Mouse (Mus musculus): Measurements from ENCODE around the gene Pole. TPM values are rescaled to one million over a fixed set of nuclear protein-coding genes. Genes with fewer than 3 reads are reported as not detected.

The Pole gene
- polyA plus RNA-seq, 1 experiment, result 37.2 TPM

- Histone ChIP-seq H3K27me3 (ENCODE audit: control insufficient read depth, insufficient read depth, low read length) (no peaks in the 10 kb centered on the region), H3K4me3 (ENCODE audit: control insufficient read depth, low read depth, low read length) (peak within 1 kb of the TSS; percentile 62), H3K4me1 (ENCODE audit: control insufficient read depth, insufficient read depth, low read length) (peaks cover 6% of the 10 kb centered on the region; the same call in 1 of the 2 replicates), H3K27ac (ENCODE audit: control insufficient read depth, insufficient read depth, low read depth, low read length) (no peak within 1 kb of the TSS), H3K36me3 (ENCODE audit: control insufficient read depth, insufficient read depth, low read length) (no peaks in the 10 kb centered on the region)
- peak; percentile 46; the same call in 1 of the 2 replicates for TF ChIP-seq POLR2A (IDR thresholded peaks at IDR 0.05; ENCODE audit: control insufficient read depth, low read depth, low read length)
- no peak for TF ChIP-seq CTCF (IDR thresholded peaks at IDR 0.05; ENCODE audit: control insufficient read depth, insufficient read depth, insufficient replicate concordance, low read depth, low read length)
Measured at GRCm38 (mm10) chr5:110342648-110343284, 56.7 kb downstream of the Pole start, which contains the start of gene P2rx2. P2rx2 (minus strand) TSS chr5:110343212.

GRCm38 (mm10) chr5:110344524-110344923 lies 58.4 kb downstream of the Pole start, which contains the start of gene Lrcol1:
Lrcol1 (plus strand) TSS chr5:110344730.
- H3K4me3 ChIP-seq (ENCODE audit: control insufficient read depth, low read depth, low read length), result no peak within 1 kb of the TSS; the same call in 1 of the 2 replicates
- no peaks in the 10 kb centered on the region for H3K36me3 ChIP-seq (ENCODE audit: control insufficient read depth, insufficient read depth, low read length)
- H3K27ac ChIP-seq (ENCODE audit: control insufficient read depth, insufficient read depth, low read depth, low read length), result no peak within 1 kb of the TSS
- H3K27me3 ChIP-seq (ENCODE audit: control insufficient read depth, insufficient read depth, low read length), result no peaks in the 10 kb centered on the region
- TF ChIP-seq CTCF (IDR thresholded peaks at IDR 0.05; ENCODE audit: control insufficient read depth, insufficient read depth, insufficient replicate concordance, low read depth, low read length) (no peak), POLR2A (IDR thresholded peaks at IDR 0.05; ENCODE audit: control insufficient read depth, low read depth, low read length) (no peak)
- H3K4me1 ChIP-seq (ENCODE audit: control insufficient read depth, insufficient read depth, low read length), result peaks cover 6% of the 10 kb centered on the region; the same call in 1 of the 2 replicates

DNA sequence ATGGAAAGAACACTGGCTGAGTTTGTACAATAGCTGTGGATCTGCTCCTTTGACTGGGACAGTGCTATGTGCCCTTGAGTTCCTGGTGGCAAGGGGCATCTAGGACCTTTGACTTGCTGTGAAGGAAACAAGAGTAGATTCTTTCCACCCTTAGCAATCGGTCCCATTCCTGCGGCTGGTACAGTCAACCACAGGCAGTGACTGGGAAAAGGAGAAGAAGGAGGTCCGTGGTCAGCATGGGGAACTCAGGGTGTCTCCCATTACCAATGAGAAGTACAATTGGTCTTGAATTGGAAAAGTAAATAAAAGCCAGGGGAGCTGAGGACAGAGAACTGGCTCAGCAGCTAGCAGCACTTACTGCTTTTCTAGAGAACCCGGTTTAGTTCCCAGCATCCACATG lies 59.4 kb downstream of the Pole start:
- H3K27ac ChIP-seq (ENCODE audit: control insufficient read depth, insufficient read depth, low read depth, low read length), result no peak overlapping the region
- H3K27me3 ChIP-seq (ENCODE audit: control insufficient read depth, insufficient read depth, low read length), result no peaks in the 10 kb centered on the region
- H3K4me1 ChIP-seq (ENCODE audit: control insufficient read depth, insufficient read depth, low read length), result peaks cover 6% of the 10 kb centered on the region; the same call in 1 of the 2 replicates
- TF ChIP-seq POLR2A (IDR thresholded peaks at IDR 0.05; ENCODE audit: control insufficient read depth, low read depth, low read length), result no peak
- no peak for TF ChIP-seq CTCF (IDR thresholded peaks at IDR 0.05; ENCODE audit: control insufficient read depth, insufficient read depth, insufficient replicate concordance, low read depth, low read length)
- no peaks in the 10 kb centered on the region for H3K36me3 ChIP-seq (ENCODE audit: control insufficient read depth, insufficient read depth, low read length)
- no peak overlapping the region for H3K4me3 ChIP-seq (ENCODE audit: control insufficient read depth, low read depth, low read length)

DNA sequence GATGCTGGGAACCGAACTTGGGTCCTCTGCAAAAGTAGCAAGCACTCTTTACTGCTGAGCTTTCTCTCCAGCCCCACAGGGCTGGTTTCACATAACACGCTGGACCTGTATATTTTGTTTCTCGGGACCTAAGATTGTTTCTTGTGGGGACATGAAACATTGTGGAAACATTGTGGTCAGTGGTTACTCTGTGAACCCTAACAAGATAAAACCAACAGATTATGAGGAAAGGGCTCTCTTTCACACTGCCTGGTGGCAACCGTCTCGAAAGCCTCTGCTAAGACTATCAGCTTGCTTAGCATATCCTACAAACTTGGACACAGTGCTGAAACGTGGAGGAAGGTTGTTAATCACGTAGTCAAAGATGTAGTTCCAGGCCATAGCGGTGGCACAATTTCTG lies 60.9 kb downstream of the Pole start:
- peaks cover 6% of the 10 kb centered on the region; the same call in 1 of the 2 replicates for H3K4me1 ChIP-seq (ENCODE audit: control insufficient read depth, insufficient read depth, low read length)
- no peaks in the 10 kb centered on the region for H3K36me3 ChIP-seq (ENCODE audit: control insufficient read depth, insufficient read depth, low read length)
- no peak overlapping the region; the same call in 1 of the 2 replicates for H3K27ac ChIP-seq (ENCODE audit: control insufficient read depth, insufficient read depth, low read depth, low read length)
- no peak overlapping the region for H3K4me3 ChIP-seq (ENCODE audit: control insufficient read depth, low read depth, low read length)
- no peaks in the 10 kb centered on the region for H3K27me3 ChIP-seq (ENCODE audit: control insufficient read depth, insufficient read depth, low read length)
- no peak for TF ChIP-seq POLR2A (IDR thresholded peaks at IDR 0.05; ENCODE audit: control insufficient read depth, low read depth, low read length)
- TF ChIP-seq CTCF (IDR thresholded peaks at IDR 0.05; ENCODE audit: control insufficient read depth, insufficient read depth, insufficient replicate concordance, low read depth, low read length), result no peak

DNA sequence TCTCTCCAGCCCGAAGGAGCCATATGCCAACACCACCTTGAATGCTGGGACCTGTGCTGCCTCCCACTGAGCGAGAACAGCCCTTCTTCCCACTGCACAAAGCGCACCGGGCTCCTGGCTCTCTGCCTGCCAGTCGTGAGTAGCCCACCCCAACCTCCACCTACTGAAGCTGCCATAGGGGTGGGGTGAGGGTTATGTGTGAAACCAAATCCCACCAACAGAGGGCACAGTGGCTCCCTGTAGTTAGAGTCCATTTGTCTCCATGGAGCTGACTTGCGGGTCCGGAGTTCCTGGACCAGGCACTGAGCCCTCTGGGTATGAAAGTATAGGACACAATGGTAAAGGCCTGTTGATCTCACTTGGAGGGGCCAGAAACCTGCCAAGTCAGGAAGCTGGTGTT lies 68.6 kb downstream of the Pole start:
- Histone ChIP-seq H3K27me3 (ENCODE audit: control insufficient read depth, insufficient read depth, low read length) (no peaks in the 10 kb centered on the region), H3K4me3 (ENCODE audit: control insufficient read depth, low read depth, low read length) (no peak overlapping the region), H3K27ac (ENCODE audit: control insufficient read depth, insufficient read depth, low read depth, low read length) (no peak overlapping the region), H3K36me3 (ENCODE audit: control insufficient read depth, insufficient read depth, low read length) (no peaks in the 10 kb centered on the region), H3K4me1 (ENCODE audit: control insufficient read depth, insufficient read depth, low read length) (peaks cover 3% of the 10 kb centered on the region)
- TF ChIP-seq POLR2A (IDR thresholded peaks at IDR 0.05; ENCODE audit: control insufficient read depth, low read depth, low read length), result no peak
- peak; percentile 37; the same call in 1 of the 2 replicates for TF ChIP-seq CTCF (IDR thresholded peaks at IDR 0.05; ENCODE audit: control insufficient read depth, insufficient read depth, insufficient replicate concordance, low read depth, low read length)

GRCm38 (mm10) chr5:110357531-110358179 lies 71.5 kb downstream of the Pole start:
- Histone ChIP-seq H3K27ac (ENCODE audit: control insufficient read depth, insufficient read depth, low read depth, low read length) (no peak overlapping the region), H3K36me3 (ENCODE audit: control insufficient read depth, insufficient read depth, low read length) (no peaks in the 10 kb centered on the region), H3K4me3 (ENCODE audit: control insufficient read depth, low read depth, low read length) (no peak overlapping the region), H3K4me1 (ENCODE audit: control insufficient read depth, insufficient read depth, low read length) (peaks cover 3% of the 10 kb centered on the region), H3K27me3 (ENCODE audit: control insufficient read depth, insufficient read depth, low read length) (no peaks in the 10 kb centered on the region)
- TF ChIP-seq POLR2A (IDR thresholded peaks at IDR 0.05; ENCODE audit: control insufficient read depth, low read depth, low read length), result no peak
- peak; percentile 67; the same call in 1 of the 2 replicates for TF ChIP-seq CTCF (IDR thresholded peaks at IDR 0.05; ENCODE audit: control insufficient read depth, insufficient read depth, insufficient replicate concordance, low read depth, low read length)

DNA sequence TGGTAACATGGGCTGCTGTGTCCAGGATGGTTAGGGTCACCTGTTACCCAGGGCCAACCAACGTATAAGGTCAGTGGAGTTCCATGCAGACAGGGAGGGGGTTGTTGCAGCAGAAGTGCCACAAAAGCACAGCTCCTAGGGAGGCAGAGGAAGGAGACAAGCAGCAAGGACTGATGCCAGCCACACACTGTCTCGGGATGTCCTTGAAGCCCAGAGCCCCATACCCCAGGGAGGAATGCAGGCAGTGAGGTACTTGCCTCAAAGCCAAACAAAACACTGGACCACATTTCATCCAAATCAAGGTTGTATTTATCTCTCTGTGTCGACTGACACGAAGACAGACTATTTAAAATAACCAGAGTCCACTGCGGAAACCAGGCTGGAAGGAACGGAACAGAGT lies 75.4 kb downstream of the Pole start:
- Histone ChIP-seq H3K27me3 (ENCODE audit: control insufficient read depth, insufficient read depth, low read length) (no peaks in the 10 kb centered on the region), H3K4me1 (ENCODE audit: control insufficient read depth, insufficient read depth, low read length) (peaks cover 12% of the 10 kb centered on the region), H3K36me3 (ENCODE audit: control insufficient read depth, insufficient read depth, low read length) (no peaks in the 10 kb centered on the region), H3K27ac (ENCODE audit: control insufficient read depth, insufficient read depth, low read depth, low read length) (no peak overlapping the region), H3K4me3 (ENCODE audit: control insufficient read depth, low read depth, low read length) (no peak overlapping the region)
- TF ChIP-seq POLR2A (IDR thresholded peaks at IDR 0.05; ENCODE audit: control insufficient read depth, low read depth, low read length), result no peak
- TF ChIP-seq CTCF (IDR thresholded peaks at IDR 0.05; ENCODE audit: control insufficient read depth, insufficient read depth, insufficient replicate concordance, low read depth, low read length), result no peak

Data from testis, adult 2 months (tissue).